Mouse (Mus musculus): ENCODE measurements around the gene Mypn.

GRCm38 (mm10) chr10:63231630-63232029, 27.9 kb upstream of the Mypn start:
- TF ChIP-seq POLR2A (IDR thresholded peaks at IDR 0.05; ENCODE audit: low read depth, low read length) = no peak
- no peak for TF ChIP-seq CTCF (IDR thresholded peaks at IDR 0.05; ENCODE audit: borderline replicate concordance, insufficient read depth, low read length)
